Mouse (Mus musculus) NIH3T3 (cell line): ENCODE results near the gene Prr12.
A peak's percentile ranks its signal among the peaks of the same experiment; 100 is the strongest.

Experiments
- DNase-seq: peaks from one replicate; pipeline ENCODE4 v3.0.0-alpha.2; 2012; ENCODE audit warnings: low read depth

Prr12 gene

DNA sequence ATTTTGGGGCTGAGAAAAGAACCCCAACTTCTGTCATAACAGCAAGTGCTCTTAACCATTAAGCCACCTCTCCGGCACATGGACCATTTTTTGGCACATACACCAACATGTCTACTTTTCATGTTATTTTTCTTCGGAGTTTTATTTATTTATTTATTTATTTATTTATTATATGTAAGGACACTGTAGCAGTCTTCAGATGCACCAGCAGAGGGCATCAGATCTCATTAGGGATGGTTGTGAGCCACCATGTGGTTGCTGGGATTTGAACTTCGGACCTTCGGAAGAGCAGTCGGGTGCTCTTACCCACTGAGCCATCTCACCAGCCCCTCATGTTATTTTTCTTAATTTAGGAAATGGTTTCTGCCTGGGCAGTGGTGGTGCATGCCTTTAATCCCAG is 29.0 kb downstream of the Prr12 start:
- DNase-seq = peak; percentile 64

DNA sequence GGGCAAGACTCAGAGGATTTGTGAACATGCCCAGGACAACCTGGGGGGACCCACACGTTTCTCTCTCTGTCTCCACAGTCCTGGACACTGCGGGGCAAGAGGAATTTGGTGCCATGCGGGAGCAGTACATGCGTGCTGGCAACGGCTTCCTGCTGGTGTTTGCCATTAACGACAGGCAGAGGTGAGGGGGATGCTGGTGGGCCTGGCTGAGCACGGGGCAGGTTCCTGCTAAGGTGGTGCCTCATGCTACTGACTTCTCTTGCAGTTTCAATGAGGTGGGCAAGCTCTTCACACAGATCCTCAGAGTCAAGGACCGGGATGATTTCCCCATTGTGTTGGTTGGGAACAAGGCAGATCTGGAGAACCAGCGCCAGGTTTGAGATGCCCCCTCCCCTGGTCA is 32.5 kb downstream of the Prr12 start:
- no peak for DNase-seq

GRCm38 (mm10) chr7:45019031-45019571 is 33.6 kb downstream of the Prr12 start:
- DNase-seq = peak; percentile 94

DNA sequence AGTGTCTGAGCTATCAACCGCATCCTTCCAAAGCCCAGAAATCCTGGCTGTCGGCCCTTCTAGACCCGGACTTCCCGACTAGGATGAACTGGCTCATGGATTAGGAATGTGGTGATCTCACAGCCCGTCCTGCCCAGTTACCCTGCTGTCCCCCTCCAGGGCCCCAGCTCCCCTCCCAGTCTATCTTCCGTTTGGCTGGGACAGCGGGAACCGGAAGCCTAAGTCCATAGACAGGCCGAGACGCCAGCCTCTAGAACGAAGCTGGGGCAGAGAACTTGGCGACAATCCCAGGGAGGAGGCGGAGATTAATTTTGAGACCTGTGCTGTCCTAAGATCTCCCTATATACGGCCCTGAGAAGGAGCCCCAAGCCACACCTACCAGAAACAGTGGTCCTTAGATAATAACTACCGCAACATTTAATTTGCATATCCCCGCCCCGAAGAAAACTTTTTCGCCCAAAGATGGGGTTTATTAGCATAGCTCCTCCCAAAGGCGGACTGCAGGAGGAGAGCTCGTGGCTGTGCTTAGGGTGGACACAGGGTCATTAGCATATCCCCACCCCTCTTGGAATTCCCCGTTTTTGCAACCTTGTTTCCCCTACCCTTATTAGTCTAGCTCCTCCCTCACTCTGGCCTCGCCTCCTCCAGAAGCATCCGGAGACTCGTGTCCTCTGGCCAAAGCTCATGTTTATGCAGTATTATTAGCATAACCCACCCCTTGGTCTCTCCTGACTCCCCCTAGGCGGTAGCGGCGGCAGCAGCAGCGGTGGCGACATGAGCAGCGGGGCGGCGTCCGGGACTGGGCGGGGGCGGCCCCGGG is 35.2 kb downstream of the Prr12 start, which contains the start of gene Rras:
TSS of gene Rras (plus strand) at position 720 of the 820 bp plus-strand sequence.
- DNase-seq = peak; percentile 98

DNA sequence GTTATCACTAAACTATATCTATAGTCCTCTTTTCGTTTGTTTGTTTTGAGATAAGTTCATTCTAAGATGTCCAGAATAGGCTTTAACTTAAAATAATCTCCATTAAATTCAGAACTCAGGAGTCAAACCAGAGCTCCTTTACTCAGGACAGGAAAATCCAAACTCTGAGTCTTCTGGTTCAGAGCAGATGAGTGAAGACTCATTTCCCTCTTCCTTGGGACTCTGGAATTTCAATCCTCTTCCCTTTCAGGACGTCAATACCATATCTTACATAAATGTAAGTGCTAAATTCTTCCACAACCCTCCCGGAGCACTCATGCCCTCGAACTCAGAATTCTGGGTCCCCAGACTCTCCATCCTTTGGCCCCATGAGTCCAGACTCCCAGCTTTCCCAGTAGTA is 35.9 kb downstream of the Prr12 start:
- no peak for DNase-seq

- DNase-seq = peak; percentile 99
Observed at GRCm38 (mm10) chr7:45015957-45016612, 36.6 kb downstream of the Prr12 start, which contains the start of gene Scaf1. Scaf1 (minus strand) TSS chr7:45016363.

DNA sequence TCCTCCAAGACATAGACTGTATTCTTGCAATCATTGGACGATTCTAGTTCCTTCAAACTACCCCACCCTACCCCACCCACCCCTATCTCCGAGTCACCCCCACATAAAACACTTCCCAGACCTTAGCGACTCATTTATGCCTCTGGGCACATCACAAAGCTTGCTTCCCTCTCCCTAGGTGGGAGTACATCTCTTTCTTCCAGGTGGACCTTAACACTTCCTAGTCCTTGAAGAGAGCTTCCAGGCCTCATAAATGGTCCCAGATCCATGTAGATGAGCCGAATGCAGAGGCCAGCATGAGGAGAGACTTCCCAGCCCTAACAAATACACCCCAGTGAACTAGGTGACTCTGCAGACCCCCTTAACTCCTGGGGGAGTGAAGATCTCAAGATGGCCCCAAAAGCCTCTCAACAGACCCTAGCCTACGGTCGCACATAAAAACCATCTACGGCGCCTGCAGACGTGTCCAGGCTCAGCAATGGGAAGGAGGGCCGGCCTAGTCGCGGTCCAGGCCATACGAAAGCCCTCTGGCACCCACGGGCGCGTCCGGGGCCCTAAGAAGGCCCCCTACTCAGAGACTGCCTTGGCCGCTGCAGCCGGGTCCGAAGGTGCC is 37.2 kb downstream of the Prr12 start:
- DNase-seq = no peak

DNA sequence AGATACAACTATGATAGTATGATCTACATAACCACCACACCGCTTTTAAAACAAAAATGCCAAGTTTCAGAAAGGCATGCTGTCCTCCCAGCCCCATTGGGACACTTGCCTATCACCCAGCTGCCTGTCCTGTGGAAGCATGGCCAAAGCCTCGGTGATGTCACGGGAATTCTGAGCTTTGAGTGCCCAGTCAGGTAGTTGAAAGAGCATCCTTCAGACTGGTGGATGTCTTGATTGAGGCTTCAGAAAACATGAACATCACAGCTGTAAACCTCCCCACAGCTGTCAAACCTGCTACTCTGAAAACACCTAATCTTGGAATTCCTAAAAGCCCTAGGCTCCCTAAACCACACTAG is 38.6 kb downstream of the Prr12 start:
- no peak for DNase-seq

DNA sequence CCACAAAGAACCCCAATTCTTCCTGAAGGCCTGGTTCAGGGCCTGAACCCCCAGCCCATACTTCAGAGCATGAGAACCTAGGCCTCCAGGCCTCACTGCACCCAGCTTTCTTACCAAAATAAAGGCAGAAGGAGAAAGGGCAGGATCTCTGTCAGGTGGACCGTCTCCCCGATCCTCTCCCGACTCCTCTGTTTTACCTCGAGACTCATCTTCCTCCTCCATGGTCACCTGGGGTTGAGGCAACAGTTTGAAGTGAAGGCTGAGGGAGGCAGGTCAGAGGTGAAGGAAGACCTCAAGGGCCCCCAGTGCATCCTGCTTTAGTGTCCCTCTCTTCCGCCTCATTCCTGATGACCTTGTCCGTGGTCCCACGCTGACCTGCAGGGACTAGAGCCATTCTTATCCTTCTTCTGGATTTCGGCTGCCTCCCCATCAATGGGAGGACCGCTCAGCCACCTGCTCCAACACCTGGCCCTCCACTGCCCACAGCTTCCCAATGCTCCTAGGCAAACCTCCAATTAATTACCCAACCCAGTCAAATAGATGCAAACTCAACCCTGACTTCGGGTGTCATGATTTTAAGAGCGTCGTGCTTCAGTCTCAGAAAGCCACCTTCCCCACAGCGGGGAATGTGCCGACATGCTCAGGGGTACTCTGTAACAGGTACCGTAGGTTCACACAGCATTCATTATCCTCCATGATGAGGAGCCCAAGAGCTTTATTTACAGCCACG is 39.1 kb downstream of the Prr12 start:
- DNase-seq = no peak

- no peak for DNase-seq
Observed at GRCm38 (mm10) chr7:45012824-45013223, 39.9 kb downstream of the Prr12 start.

DNA sequence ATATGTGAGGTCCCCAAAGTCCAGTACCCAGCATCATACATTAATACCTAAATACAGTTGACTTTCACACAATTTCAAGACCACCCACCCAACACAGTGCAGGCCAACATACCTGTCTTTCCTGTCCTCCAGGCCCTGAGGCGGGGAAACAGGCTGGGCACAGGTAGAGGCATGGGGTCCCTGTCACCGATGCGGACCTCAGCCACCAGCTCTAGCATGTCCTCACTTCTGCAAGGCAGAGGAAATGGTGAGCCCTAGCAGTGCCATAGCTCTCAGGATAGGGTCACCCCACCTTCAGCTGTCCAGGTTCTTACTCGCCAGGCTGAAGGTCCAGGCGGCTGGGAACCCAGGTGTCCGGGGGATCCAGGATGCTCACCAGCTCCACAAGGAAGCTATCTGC is 40.7 kb downstream of the Prr12 start:
- no peak for DNase-seq

DNA sequence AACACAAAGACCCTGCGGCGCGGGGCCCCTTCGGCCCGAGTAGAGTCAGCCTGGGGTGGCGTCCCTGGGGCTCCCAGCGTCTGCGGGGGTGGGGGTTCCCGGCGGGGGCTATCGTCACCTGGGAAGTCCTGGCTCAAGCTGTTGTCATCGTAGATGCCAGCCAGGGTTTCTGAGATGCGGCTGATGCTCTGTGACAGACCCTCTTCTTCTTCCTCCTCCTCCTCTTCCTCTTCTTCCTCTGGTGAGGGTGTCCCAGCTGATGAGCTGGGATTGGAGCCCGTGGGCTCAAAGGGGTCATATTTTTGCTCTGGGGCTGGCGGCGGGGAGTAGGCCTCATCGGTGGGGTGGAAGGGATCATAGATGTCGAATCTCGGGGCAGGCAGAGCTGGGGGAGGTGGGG is 44.3 kb downstream of the Prr12 start:
- no peak for DNase-seq

GRCm38 (mm10) chr7:45007846-45008245 is 44.8 kb downstream of the Prr12 start:
- no peak for DNase-seq

- no peak for DNase-seq
Observed at GRCm38 (mm10) chr7:45007141-45007540, 45.5 kb downstream of the Prr12 start.

DNA sequence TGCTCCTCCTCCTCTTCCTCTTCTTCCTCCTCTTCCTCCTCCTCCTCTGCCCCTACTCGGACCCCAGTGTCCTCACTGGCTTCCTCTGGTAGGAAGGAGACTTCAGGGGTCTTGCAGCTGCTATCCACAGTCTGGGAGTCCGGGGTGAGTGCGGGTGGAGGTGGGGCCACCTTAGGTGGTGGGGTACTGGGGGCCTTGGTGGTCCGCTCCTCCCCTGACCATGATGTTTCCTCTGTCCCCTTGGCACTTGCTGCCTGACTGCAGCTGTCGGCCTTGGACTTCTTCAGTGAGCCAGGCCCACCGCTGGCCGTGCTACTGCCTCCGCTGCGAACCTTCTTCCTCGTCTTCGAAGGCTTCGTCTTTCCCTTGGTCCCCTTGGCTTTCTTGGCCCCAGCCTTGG is 46.2 kb downstream of the Prr12 start:
- DNase-seq = no peak

GRCm38 (mm10) chr7:45005321-45005992 is 47.2 kb downstream of the Prr12 start:
- no peak for DNase-seq

DNA sequence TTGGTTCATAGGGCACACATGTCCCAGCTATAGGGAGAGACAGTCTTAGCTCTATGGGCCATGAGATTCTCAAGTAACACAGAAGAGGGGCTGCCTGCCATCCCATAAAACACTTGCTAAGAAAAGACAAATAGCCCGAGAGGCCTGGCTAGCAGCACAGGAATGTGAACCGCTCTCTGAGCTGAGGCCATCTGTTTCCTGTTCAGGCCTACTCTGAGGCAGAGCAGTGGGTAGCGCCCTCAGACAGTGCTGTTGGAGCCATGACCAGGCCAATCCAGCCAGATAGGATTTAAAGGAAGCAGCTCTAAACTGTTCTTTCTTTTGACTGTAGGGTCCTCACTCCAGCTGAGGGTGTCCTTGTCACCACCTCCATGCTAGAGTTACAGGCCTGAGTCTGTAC is 48.1 kb downstream of the Prr12 start:
- DNase-seq = no peak

- no peak for DNase-seq
Observed at GRCm38 (mm10) chr7:45002440-45002839, 50.2 kb downstream of the Prr12 start.

DNA sequence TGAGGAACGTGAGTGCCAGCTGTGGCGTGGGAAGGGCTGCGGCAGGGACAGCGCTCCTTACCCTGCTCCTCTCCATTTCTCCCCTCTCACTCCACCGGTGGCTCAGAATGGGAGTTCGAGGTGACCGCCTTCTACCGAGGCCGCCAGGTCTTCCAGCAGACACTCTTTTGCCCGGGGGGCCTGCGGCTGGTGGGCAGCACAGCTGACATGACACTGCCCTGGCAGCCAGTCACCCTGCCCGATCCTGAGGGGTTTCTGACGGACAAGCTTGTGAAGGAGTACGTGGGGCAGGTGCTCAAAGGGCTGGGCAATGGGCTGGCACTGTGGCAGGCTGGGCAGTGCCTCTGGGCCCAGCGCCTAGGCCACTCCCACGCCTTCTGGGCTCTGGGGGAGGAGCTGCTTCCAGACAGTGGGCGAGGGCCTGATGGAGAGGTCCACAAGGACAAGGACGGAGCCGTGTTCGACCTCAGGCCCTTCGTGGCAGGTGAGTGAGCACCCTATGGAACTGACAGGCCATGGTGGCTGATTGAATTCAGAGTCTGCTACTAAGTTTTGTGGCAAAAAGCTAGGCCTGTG is 52.1 kb downstream of the Prr12 start:
- DNase-seq = peak; percentile 16

DNA sequence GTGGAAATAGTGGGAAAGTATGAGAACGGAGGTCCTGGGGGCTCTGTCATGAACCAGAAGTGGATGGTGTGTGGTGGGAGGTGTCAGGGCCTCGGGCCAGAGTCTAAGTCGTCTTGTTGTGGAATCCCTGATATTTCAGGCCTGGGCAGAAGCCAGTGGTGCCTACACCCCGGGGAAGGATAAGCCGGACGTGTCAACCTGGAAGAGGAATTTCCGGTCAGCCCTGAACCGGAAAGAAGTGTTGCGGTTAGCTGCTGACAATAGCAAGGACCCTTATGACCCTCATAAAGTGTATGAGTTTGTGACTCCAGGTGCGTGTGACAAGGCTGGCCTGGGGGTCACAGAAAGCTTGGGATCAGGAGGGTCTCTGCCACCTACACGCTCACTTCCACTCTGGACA is 52.9 kb downstream of the Prr12 start:
- DNase-seq = no peak

DNA sequence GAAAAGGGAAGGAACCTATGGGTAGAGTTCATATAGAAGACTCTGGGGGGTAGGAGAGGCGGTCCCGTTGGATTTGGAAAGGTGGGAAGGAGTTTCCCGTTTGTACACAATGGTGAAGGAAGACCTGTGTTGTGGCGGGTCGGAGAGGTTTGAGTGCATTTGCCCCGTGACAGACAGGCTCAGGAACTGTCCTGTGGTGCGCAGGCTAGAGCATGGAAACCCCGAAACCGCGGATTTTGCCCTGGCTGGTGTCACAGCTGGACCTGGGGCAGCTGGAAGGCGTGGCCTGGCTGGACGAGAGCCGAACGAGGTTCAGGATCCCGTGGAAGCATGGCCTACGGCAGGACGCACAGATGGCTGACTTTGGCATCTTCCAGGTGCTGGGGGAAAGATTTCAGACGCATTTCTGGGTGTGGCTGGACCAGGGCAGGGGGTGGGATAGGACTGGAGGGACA is 54.2 kb downstream of the Prr12 start, which contains the start of gene Bcl2l12:
TSS of gene Bcl2l12 (minus strand) at position 212 of the 455 bp plus-strand sequence.
- DNase-seq = peak; percentile 78
